Mouse (Mus musculus): ENCODE measurements at regions not wholly inside any gene's neighbourhood (a gene's known extent, or its start where the extent isn't known, plus 50 kb on each side); places are given as distances from the start of the nearest gene placed in this dataset.
A peak's percentile ranks its signal among the peaks of the same experiment; 100 is the strongest.

GRCm38 (mm10) chr3:6532366-6532765 lies 87.9 kb downstream of the 1700008P02Rik start:
- DNase-seq: no peak

- DNase-seq: no peak
Observed at GRCm38 (mm10) chr3:6525987-6526386, 94.3 kb downstream of the 1700008P02Rik start.

- no peak for DNase-seq
Observed at GRCm38 (mm10) chr3:6525173-6525572, 95.1 kb downstream of the 1700008P02Rik start.

- DNase-seq: peak; percentile 1 to 16
Observed at GRCm38 (mm10) chr3:6511351-6511750, 108.9 kb downstream of the 1700008P02Rik start.

- no peak for DNase-seq
Observed at GRCm38 (mm10) chr3:6504136-6504535, 116.1 kb downstream of the 1700008P02Rik start.

- DNase-seq: peak; percentile 53 to 71
Observed at GRCm38 (mm10) chr3:6484041-6484440, 136.2 kb downstream of the 1700008P02Rik start.

- no peak for DNase-seq
Observed at GRCm38 (mm10) chr3:6481610-6482009, 138.6 kb downstream of the 1700008P02Rik start.
